Comparison of ENCODE assay signal across 9 mouse cellular contexts in the genomic region with DNA sequence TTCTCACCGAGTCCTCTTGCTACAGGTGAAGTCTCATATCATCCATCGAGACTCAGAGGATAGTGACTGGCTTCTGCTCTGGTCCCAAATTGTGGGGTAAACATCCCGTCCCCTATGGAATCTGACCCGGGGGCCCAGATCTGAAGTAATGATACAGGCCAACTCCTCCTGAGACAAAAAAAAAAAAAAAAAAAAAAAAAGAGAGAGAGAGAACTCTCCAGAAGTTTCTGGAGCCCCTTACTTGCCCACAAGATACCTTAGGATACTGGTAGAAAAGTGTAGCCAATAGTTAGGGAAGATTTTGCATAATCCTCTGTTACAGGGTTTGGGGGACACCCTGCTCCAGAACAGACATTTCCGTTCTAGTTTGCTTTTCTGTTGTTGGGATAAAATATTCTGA. TPM values are rescaled to one million over a fixed set of nuclear protein-coding genes. Genes with fewer than 3 reads are reported as not detected.
DNase-seq lines count a peak whose midpoint lies in the region; ATAC-seq and TF ChIP-seq lines count a peak whose summit lies in the region.
"Had no signal": no experiment of that assay in that cellular context is flagged by ENCODE, and none has a peak within 500 bp of the region (broad histone marks: within the 10 kb centered on the region; RNA-seq: fewer than 3 reads in every experiment).

No protein-coding gene starts in this region.

- no peak overlapping the region for H3K27ac ChIP-seq in heart, embryonic 16.5 days (ENCODE audit: low read length)
- no peak overlapping the region for H3K27ac ChIP-seq in bone marrow macrophage, adult 2 months (ENCODE audit: insufficient read depth, low read depth, low read length)
- no peak overlapping the region for H3K27ac ChIP-seq in hindbrain, embryonic 15.5 days (replicated peaks)
- H3K27ac ChIP-seq in midbrain, embryonic 11.5 days (ENCODE audit: low read depth, low read length), result no peak overlapping the region

- H3K4me2 ChIP-seq in heart, embryonic 16.5 days (ENCODE audit: low read depth, low read length), result peak overlapping the region; percentile 83
- H3K4me2 ChIP-seq in hindbrain, embryonic 15.5 days, result peak overlapping the region; percentile 76
- peak overlapping the region; percentile 60 for H3K4me2 ChIP-seq in midbrain, embryonic 11.5 days

- H3K9ac ChIP-seq in heart, embryonic 16.5 days (ENCODE audit: low read length), result peak overlapping the region; percentile 57; the same call in 1 of the 2 replicates
- H3K9ac ChIP-seq in hindbrain, embryonic 15.5 days, result no peak overlapping the region
- H3K9ac ChIP-seq in midbrain, embryonic 11.5 days (ENCODE audit: low read length), result no peak overlapping the region

- peak overlapping the region; percentile 51 for H3K4me3 ChIP-seq in heart, embryonic 16.5 days (ENCODE audit: low read length)
- peak overlapping the region; percentile 61 for H3K4me3 ChIP-seq in bone marrow macrophage, adult 2 months (ENCODE audit: insufficient read depth, low read length)
- peak overlapping the region; percentile 41; the same call in 1 of the 2 replicates for H3K4me3 ChIP-seq in hindbrain, embryonic 15.5 days
- 0 out of 2 replicates have a peak overlapping the region, but pooled peaks have one; percentile 30 for H3K4me3 ChIP-seq in midbrain, embryonic 11.5 days (ENCODE audit: low read depth, low read length)

- no peaks in the 10 kb centered on the region for H3K9me3 ChIP-seq in heart, embryonic 16.5 days (replicated peaks; ENCODE audit: control insufficient read depth, low read length)
- H3K9me3 ChIP-seq in hindbrain, embryonic 15.5 days, result no peaks in the 10 kb centered on the region
- H3K9me3 ChIP-seq in midbrain, embryonic 11.5 days (ENCODE audit: control insufficient read depth, low read length), result no peaks in the 10 kb centered on the region

- H3K27me3 ChIP-seq in heart, embryonic 16.5 days (ENCODE audit: control insufficient read depth, insufficient read depth, low read length), result no peaks in the 10 kb centered on the region
- H3K27me3 ChIP-seq in hindbrain, embryonic 15.5 days, result peaks cover 10% of the 10 kb centered on the region; the same call in 1 of the 2 replicates
- H3K27me3 ChIP-seq in midbrain, embryonic 11.5 days (ENCODE audit: control insufficient read depth, insufficient read depth, low read length), result peaks cover 15% of the 10 kb centered on the region

- WGBS in heart, embryonic 16.5 days, result 32% methylated on average over 5 of the region's 5 CpGs
- 27% methylated on average over 5 of the region's 5 CpGs for WGBS in hindbrain, embryonic 15.5 days
- WGBS in midbrain, embryonic 11.5 days, result 25% methylated on average over 5 of the region's 5 CpGs

- no peaks in the 10 kb centered on the region for H3K36me3 ChIP-seq in heart, embryonic 16.5 days (ENCODE audit: control insufficient read depth, insufficient read depth)
- H3K36me3 ChIP-seq in hindbrain, embryonic 15.5 days, result no peaks in the 10 kb centered on the region
- H3K36me3 ChIP-seq in midbrain, embryonic 11.5 days (ENCODE audit: control insufficient read depth, insufficient read depth, low read length), result no peaks in the 10 kb centered on the region

- peaks cover 17% of the 10 kb centered on the region for H3K4me1 ChIP-seq in heart, embryonic 16.5 days (ENCODE audit: control insufficient read depth, insufficient read depth, low read length)
- H3K4me1 ChIP-seq in bone marrow macrophage, adult 2 months (ENCODE audit: control insufficient read depth, insufficient read depth, low read length), result peaks cover 5% of the 10 kb centered on the region
- H3K4me1 ChIP-seq in hindbrain, embryonic 15.5 days (replicated peaks), result peaks cover 20% of the 10 kb centered on the region
- peaks cover 3% of the 10 kb centered on the region; the same call in 1 of the 2 replicates for H3K4me1 ChIP-seq in midbrain, embryonic 11.5 days (ENCODE audit: control insufficient read depth, insufficient read depth, low read length)

- no peak for ATAC-seq in heart, embryonic 16.5 days (replicated peaks; ENCODE audit: extremely low read depth, insufficient read depth, low FRiP score)
- no peak for ATAC-seq in hindbrain, embryonic 15.5 days (ENCODE audit: low FRiP score, low read depth)
- ATAC-seq in midbrain, embryonic 11.5 days (ENCODE audit: low FRiP score), result no peak

- TF ChIP-seq CTCF in bone marrow macrophage, adult 2 months (IDR thresholded peaks at IDR 0.05; ENCODE audit: low read depth, low read length), result no peak

- TF ChIP-seq POLR2A in bone marrow macrophage, adult 2 months (IDR thresholded peaks at IDR 0.05; ENCODE audit: borderline replicate concordance, low read depth, low read length), result no peak

- DNase-seq in heart, adult 8-10 months (ENCODE audit: low spot score), result no peak
- DNase-seq in midbrain, embryonic 11.5 days (ENCODE audit: low spot score, missing footprints), result no peak
- DNase-seq in layer of hippocampus, adult 9-11 months, result no peak
- DNase-seq in urinary bladder, adult 18-20 months (ENCODE audit: low spot score in 2 of 2), result no peak
- DNase-seq in cerebellum, adult 18-20 months, result no peak

RNA-seq across cellular contexts. Expression of a gene that starts 8.1 kb away (rescaled TPM):
- not detected in 2 replicates for polyA plus RNA-seq in heart, embryonic 16.5 days (2015; fragmentation: Nextera tagmentation; extraction: Ambion mirVana)
- total RNA-seq in heart, adult 8-10 months (2022), result not detected
- not detected in 2 replicates for polyA plus RNA-seq in bone marrow macrophage, adult 2 months (2012; ENCODE audit: insufficient read depth, insufficient read length, missing spikeins)
- polyA plus RNA-seq in hindbrain, embryonic 15.5 days (2015; fragmentation: Nextera tagmentation; extraction: Ambion mirVana), result not detected in 2 replicates
- not detected in 2 replicates for polyA plus RNA-seq in midbrain, embryonic 11.5 days (2014; fragmentation: Nextera tagmentation; extraction: Ambion mirVana)
- polyA plus RNA-seq: small intestine, adult 2 months had no signal

RNA-seq across cellular contexts. Expression of a gene that starts 24.6 kb away (rescaled TPM):
- 15.4 and 15.5 TPM in 2 replicates for polyA plus RNA-seq in heart, embryonic 16.5 days (2015; fragmentation: Nextera tagmentation; extraction: Ambion mirVana)
- total RNA-seq in heart, adult 8-10 months (2022), result 10 to 100 TPM; 22.1 to 40.8 (median 32.5) TPM
- 8.5 and 9.0 TPM in 2 replicates for polyA plus RNA-seq in bone marrow macrophage, adult 2 months (2012; ENCODE audit: insufficient read depth, insufficient read length, missing spikeins)
- 15.0 and 15.5 TPM in 2 replicates for polyA plus RNA-seq in hindbrain, embryonic 15.5 days (2015; fragmentation: Nextera tagmentation; extraction: Ambion mirVana)
- polyA plus RNA-seq in midbrain, embryonic 11.5 days (2014; fragmentation: Nextera tagmentation; extraction: Ambion mirVana), result 6.4 and 6.9 TPM in 2 replicates

RNA-seq across cellular contexts. Expression of a gene that starts 54.0 kb away (rescaled TPM):
- 4.5 and 5.9 TPM in 2 replicates for polyA plus RNA-seq in heart, embryonic 16.5 days (2015; fragmentation: Nextera tagmentation; extraction: Ambion mirVana)
- 10 to 100 TPM; 14.6 to 19.4 (median 16.1) TPM for total RNA-seq in heart, adult 8-10 months (2022)
- polyA plus RNA-seq in bone marrow macrophage, adult 2 months (2012; ENCODE audit: insufficient read depth, insufficient read length, missing spikeins), result 21.5 and 21.9 TPM in 2 replicates
- 0.62 and 1.2 TPM in 2 replicates for polyA plus RNA-seq in hindbrain, embryonic 15.5 days (2015; fragmentation: Nextera tagmentation; extraction: Ambion mirVana)
- polyA plus RNA-seq in midbrain, embryonic 11.5 days (2014; fragmentation: Nextera tagmentation; extraction: Ambion mirVana), result 0.40 and 0.77 TPM in 2 replicates
